Mouse (Mus musculus): Measurements from ENCODE around the gene Gm45234.

Gm45234 gene

DNA sequence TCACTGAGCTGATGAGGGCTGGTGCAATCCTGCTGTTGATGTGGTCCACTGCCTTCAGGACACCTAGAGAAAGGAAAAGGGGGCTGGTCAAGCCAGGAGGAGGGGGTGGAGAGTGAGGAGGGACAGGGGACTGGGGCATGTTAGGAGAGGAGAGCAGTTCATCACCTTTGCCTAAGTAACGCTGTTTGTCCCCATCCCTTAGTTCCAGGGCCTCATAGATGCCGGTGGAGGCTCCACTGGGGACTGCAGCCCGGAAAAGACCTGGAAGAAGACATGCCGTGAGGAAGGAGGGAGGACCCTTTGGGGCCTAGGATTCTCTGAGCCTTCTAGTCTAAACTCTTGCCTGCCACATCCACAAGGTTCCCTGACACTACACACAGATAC is 11.7 kb upstream of the Gm45234 start:
- in situ Hi-C loops (cut with MboI, MseI) = loop anchor here (10.0 kb wide), 1 partner anchor 263 kb away; no protein-coding TSS in a partner anchor

DNA sequence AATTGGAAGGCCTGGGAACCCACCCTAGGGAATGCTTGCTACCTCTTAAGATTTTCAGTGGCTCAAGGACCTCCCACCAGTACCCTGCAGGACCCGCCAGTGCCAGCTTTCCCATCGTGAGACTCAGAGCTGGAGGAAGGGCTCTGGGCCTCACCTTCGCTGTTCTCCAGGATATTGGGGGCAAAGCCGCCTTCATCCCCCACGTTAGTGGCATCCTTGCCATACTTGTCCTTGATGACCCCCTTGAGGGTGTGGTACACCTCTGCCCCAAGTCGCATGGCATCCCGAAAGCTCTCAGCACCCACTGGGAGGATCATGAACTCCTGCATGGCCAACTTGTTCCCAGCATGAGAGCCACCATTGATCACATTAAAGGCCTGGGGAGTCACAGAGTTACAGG is 10.1 kb upstream of the Gm45234 start:
- in situ Hi-C loops (cut with MboI, MseI) = loop anchor here (10.0 kb wide), 1 partner anchor 261 kb away; no protein-coding TSS in a partner anchor

DNA sequence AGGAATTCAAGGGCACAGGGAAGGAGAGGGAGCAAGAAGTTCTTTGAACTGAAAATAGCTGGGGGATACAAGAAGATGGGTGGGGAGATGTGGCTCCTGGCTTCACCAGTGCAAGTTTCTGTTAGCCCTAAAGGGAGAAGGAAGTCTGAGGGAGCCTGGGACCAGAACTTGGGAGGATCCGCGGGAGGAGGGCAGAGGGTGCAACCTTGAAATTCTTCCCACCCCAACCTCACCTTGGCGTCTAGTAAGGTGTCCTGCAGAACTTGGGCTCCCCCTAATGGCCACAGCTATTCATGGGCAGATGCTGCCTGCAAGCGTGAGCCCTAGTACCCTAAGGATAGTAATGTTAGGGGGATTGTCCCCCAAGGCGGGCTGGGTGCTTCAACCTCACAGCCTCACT is 3.4 kb upstream of the Gm45234 start:
- in situ Hi-C loops (cut with MboI, MseI) = no loop called here

DNA sequence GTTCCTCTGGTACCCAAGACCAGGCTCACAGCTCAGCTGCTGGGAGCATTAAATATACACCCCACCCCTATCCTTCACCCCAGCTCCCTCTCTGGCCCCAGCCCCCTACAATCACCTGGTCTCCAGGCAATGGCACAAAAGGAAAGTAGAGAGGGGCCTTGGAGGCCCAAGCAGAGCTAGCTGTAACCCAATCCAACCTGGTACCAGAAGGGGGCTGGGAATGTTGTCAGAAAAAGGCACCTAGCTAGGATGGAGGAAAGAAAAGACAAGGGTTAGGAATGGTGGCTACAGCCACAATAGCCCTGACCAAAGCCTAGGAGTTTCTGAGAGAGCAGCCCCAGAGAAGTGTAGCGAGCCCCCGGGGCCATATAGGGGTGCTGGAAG is 3.0 kb upstream of the Gm45234 start:
- in situ Hi-C loops (cut with MboI, MseI) = no loop called here

DNA sequence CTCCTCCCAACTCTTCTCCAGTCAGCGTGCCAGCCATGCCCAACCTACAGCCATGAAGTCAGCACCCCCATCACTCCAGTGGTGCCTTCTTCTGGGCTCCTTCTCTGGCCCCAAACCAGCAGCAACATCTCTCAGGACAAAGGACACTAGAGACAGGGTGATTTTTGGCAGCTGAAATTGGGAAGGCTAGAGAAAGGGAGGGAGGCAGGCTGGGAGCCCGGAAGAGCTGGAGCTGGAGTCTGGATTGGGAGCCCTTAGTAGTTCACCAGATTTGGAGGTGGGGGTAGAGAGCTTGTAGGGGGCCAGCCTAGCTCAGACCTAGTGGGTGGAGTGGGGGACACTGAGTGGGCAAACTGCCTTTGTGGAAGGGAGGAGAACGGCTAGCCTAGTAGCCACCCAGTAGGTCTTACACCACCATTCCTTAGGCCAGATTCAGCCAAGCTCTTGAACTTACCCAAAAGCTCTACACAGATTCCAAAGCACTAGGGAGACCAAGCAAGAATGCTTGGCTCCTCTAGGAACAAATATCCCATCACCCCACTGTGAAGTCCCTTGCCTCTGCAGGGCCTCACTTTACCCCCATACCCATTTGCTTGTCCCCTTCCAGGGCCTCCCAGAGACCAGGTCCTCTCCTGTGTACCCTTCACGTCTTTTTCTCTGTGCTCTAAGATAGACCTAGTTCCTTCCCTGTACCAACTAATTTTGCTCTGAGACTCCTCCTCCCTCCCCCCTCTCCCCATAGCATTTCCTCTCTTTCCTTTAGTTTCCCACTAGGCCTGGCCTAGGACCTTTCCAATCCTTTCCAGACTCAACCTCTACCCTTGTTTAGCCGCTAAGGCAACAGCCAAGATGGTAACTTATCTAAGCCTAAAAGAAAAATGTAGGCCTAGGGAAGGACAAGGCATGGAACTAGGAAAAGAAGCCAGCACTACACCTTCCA is 2.4 kb upstream of the Gm45234 start:
- in situ Hi-C loops (cut with MboI, MseI) = no loop called here

DNA sequence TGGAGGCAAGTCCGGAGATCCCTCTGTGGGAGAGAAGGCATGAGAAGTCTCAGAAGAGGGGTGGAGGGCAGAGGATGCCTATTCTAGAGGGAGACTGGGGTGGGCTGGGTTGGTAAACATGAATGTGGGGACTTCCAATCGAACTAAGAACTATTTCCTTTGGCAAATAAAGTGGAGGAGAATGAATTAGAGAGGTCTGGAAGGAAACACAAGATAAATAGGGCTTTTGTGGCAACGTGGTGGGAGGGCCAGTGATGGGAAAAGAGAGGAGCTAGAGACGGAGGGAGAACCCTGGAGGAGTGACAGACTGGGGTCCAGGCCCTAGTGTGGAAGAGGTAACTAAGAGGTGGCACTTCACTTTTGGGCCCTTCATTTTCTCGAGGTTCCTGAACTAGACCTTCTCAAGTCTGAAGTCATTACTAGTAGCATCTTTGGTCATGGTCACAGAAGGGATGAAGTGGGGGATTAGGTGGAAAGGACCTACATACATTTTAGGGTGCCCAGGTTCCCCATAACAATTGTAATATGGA is 1.6 kb upstream of the Gm45234 start:
- in situ Hi-C loops (cut with MboI, MseI) = no loop called here

DNA sequence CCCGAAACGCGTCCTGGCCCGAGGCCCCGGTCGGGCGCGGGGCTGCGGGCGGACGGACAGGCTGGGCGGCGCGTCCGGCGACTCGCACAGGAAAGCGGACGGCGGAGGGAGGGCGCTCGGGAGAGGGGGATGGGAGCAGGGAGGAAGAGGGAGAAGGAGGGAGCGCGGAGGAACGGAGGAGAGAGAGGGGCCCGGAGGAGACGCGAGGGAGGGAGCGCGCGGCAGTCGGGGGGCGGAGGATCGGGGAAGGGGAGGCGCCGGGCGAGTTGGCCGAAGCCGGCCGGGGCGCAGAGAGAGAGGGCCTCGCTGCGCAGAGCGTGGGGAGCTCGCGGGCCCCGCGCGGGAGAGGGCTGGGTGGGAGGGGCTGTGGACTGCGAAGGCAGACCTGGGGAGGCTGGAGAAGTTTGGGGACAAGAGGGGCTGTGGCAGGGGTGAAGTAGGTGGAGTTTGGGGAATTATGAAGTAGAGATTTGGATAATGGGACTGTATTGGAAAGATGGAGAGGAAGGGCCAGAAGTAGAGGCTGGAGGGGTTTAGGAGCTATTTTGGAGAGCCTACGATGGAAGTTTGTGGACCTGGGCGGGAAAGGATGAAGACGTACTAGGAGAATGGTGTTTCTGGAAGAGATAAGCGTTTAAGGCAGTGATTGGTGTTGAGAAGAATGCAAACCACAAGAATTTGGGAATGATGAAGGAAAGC is 980 bp upstream of the Gm45234 start:
- in situ Hi-C loops (cut with MboI, MseI) = no loop called here

DNA sequence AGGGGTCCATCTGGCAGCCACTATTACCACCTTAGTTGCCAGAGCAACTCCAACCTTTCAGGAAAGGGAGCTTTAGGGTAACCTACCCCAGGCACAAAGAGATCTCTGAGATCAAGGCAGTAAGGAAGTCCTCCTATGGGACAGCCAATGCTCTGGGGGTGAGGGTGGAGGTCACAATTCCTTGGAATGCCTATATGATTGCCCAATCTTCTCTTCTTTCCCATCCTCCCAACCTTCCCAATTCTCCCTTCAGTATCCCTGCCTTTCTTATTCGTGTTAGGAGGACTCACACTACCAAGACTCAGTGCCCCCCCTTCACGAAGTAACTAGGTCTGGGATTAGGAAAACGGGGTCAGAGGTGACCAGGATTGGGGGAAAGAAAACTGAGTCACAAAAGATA is 515 bp downstream of the Gm45234 start:
- in situ Hi-C loops (cut with MboI, MseI) = no loop called here

DNA sequence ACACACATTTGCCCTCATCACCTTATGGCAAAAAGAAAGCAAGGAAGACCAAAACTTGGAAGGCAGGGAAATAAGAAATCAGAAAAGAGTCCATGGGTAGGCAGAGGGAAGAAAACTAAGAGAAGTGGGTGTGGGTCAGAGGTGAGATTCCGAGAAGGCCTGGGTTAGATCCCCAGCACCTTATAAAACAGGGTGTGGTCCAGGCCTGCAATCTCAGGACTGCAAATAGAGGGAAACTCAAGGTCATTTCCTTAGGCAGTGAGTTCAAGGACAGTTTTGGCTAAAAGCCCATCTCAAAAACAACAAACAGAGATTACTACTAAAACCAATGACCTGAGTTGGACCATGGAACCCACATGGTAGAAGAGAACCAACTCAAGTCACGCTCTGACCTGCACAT is 2.0 kb downstream of the Gm45234 start:
- in situ Hi-C loops (cut with MboI, MseI) = no loop called here

DNA sequence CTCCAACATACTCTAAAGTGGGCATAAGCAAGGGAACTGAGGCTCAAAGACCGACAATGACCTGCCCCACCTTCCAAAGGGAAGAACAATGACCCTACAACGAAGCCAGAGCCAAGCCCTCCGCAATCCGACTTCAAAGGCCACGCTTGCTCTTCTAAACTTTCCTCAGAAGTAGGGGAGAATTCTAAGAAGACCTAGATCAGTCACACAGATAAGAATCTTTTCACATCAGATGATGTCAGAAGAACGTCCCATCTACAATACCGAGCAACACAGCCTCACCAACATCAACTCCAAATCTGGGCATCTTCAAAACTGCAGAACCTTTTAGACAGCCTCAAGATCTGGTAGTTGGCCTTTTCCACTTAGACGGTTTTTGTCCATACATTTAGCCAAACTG is 5.4 kb downstream of the Gm45234 start:
- in situ Hi-C loops (cut with MboI, MseI) = no loop called here

DNA sequence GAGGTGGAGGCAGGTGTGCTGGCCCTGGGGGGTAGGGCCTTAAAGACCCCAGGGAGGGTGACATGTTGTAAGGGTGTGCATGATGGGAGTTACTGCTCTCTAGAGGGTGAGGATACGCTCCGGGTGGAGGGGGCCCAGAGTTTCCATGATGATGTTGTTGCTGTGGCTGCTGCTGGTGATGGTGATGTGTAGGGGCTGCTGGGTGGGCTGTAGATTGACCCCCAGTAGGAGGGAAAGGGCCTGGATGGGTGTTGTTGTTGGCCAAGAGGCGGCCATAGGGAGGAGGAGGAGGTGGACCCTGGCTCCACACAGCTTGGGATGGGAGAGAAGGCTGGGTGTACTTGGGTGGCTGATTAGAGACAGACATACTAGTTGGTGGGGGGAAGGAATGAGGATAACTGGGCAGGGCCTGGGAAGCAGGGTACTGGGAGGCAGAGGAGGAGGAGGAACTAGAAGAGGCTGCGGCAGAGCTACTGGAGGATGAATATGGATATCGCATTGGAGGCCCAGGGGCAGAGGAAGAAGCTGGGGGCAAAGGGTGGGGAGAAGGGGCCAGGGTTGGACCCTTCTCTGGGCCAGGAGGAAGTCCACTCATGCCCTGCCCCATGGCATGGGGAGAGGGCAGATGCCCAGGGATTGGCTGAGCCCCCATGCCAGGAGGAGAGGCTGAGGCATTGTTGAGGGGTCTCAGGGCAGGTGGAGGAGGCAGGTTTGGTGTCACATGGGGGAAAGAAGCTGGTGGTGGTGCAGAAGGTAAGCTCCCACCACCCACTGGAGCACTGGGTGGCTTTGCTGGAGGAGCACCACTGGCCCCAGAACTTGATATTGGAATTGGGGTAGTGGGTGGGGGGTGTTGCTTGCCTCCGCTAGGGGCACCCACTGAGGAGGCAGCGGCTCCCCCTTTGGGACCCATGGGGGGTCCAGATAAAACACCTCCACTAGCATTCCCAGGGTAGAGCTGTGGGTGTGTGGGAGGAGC is 8.9 kb downstream of the Gm45234 start:
- in situ Hi-C loops (cut with MboI, MseI) = no loop called here

DNA sequence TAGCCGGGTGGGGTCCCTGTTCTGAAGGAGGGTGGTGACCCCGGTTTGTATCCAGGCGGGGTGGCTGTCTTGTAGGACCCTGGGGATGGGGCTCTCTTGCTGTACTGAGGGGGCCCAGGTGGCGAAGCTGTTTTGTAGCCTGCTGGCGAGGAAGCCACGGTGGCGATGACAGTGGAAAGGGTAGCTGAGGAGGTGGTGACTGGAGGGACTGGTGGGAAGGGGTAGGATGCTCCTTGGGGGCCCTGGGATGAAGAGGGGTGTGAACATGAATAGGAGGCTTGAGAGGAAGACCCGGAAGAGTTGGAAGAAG is 9.6 kb downstream of the Gm45234 start:
- in situ Hi-C loops (cut with MboI, MseI) = no loop called here

DNA sequence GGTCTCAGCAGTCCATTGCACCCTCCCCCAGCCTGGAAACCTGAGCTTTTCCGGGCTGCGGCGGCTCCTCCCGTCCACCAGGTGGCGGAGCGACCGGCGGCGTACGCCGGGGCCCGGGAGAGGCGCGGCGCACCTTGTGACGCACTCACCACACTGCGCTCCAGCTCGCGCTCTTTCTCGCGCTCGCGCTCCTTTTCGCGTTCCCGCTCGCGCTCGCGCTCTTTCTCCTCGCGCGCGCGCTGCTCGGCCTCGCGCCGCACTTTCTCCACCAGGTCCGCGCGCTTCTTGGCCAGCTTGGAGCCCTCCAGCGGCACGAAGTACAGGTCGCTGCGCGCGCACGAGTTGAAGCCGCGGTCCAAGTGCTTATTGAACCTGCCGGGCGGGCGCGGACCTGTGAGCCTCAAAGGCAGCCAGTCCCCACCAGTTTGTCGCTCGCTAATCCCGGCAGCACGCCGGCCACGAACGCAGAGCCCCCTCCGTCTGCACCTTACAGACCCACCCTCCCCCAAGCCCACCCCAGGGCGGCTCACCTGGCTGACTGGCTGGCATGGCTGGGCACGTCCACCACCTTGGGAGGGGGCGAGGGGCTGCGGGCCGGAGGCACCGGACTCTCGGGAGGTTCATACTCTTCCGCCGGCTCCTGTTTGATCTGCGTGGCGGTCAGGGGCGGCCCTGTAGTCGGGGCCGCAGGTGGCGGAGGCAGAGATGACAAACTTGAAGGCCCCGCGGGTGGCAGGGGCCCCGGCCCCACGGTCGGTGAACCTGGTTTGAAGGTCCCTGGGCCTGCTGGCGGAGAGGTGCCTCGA is 10.1 kb downstream of the Gm45234 start:
- in situ Hi-C loops (cut with MboI, MseI) = no loop called here

DNA sequence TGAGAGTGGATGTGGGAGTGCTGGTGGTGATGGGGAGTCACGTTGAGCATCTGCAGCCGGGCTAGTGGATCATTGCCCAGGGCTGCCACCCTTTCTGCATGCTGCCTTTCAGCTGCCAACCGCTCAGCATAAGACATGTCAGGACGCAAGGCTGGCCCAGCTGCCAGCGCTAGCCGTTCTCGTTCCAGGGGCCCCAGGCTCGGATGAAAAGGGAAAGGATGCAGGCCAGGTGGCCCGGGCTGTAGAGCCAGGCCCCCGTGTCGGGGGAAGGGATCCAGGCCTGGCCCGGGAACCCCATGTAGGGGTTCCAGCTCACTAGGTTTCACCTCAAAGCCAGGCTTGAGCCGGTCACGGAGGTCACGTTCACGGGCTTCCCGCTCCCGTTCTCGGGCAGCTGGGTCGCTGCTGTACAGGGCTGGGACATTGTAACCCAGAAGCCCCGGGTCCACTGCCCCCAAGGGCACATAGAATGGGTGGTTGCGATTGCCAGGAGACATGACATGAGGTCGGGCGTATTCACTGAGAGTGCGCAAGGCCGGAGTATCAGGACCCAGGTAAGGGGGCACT is 11.0 kb downstream of the Gm45234 start:
- in situ Hi-C loops (cut with MboI, MseI) = no loop called here

DNA sequence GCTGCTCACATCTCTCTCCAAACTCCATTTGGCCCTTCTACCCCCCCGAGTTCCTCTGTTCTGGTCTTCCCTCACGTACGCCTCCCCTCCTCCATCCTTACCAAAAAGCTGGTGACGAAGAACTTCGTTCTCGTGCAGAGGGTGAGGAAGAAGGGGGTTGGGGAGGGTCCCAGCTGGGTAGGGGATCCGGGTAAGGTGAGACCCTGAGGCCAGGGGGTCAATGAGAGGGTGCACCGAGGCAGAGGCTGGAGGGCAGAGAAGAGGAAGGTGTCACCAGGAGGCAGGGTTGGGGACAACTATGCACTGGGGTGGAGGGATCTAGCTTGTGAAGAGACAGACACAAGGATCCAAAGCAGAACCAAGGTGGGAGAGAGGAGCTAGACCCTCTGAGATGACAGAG is 12.2 kb downstream of the Gm45234 start:
- in situ Hi-C loops (cut with MboI, MseI) = no loop called here

DNA sequence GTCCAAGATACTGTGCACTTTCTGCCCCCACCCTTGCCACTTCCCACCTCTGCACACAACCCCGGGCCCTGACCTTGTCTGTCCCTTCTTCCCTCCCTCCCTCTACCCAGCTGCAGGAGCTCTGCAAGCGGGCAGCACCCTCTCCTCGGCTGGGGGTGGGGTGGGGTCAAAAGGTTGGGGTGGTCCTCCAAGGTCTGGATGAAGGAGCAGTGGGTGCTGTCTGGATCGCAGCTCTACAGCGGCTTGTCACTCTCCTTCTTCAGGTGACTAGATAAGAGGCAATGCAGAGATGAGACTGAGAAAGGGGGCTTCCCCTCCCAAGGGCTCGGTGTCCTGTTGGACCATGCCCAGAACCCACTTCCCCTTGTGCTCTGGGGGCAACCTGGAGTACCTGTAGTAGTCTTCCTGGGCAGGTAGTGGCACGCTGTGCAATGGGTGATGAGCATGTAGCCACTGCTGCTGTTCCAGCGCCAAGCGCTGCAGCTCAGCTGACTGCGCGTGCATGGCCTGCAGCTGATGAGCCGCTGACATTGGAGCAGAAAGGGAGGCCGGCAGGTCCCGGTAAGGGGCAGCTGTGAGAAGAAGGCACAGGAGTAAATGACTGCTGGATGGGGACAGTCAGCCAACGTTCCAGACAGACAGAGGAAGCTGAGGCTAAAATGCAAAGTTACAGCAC is 12.8 kb downstream of the Gm45234 start:
- in situ Hi-C loops (cut with MboI, MseI) = no loop called here

DNA sequence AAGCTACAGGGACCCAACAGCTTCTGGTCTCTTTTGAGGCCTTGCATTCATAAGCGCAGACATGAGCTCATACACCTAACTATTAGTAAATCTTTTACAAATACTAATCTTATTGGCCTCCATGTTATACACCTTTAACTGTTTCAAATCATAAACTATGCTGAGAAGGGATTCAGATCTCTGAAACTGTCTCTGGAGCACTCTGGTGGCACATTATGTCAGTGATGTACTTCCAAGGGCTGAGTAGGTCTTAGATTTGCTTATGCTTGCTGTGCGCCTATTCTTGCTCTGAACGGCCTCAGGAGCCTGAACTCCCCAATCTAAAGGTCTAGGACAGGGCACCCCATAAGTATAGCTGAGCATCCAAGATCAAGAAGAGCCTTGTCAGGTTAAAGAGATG is 14.0 kb downstream of the Gm45234 start:
- in situ Hi-C loops (cut with MboI, MseI) = no loop called here

DNA sequence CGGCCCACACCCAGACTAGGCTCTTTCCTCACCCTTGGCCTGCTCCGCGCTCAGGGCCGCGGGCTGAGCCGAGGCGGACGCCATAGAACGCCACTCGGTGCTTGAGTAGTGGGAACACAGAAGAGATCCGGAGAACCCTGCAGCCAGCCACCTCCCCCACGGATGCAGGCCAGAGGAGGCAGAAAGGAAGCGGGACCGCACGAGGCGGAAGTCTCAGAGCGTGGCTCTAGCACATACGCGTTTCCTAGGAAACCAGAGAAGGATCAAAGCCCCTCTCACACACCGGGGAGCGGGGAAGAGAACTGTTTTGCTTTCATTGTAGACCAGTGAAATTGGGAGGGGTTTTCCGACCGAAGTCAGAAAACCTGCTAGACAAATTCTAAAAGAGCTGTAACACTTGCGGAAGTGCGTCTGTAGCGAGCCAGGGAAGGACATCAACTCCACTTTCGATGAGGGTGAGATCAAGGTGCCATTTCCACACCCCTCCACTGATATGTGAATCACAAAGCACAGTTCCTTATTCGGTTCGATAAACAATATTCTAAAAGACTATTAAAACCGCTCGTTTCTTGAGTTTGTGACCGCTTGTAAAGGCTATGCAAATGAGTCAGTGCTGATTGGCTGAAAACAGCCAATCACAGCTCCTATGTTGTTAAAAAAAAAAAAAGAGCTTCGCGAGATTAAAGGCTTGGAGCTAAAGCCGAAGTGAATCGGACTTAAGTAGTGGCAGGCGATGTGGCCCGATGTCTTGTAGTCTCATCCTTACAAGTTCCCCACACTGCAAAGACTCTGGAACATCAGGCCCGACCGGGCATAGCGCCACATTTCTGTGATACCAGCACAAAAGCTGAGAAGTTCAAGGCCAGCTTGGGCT is 14.7 kb downstream of the Gm45234 start, which contains the start of gene Grcc10:
Gene Grcc10, minus strand, starts transcription at position 487 of the 874 bp plus-strand sequence.
- in situ Hi-C loops (cut with MboI, MseI) = no loop called here

Measured in T-helper 1 cell (primary cell).